Mouse (Mus musculus) heart, adult 11 months (tissue): ENCODE measurements at regions not wholly inside any gene's neighbourhood (a gene's known extent, or its start where the extent isn't known, plus 50 kb on each side); places are given as distances from the start of the nearest gene placed in this dataset.
"Not testable (repeated sequence)": the region's sequence is repeated elsewhere in the genome, so short reads cannot be mapped to it uniquely, and the experiment has no call there.

Source experiments
- DNase-seq: peaks from one replicate; pipeline ENCODE4 v3.0.0; 2022

DNA sequence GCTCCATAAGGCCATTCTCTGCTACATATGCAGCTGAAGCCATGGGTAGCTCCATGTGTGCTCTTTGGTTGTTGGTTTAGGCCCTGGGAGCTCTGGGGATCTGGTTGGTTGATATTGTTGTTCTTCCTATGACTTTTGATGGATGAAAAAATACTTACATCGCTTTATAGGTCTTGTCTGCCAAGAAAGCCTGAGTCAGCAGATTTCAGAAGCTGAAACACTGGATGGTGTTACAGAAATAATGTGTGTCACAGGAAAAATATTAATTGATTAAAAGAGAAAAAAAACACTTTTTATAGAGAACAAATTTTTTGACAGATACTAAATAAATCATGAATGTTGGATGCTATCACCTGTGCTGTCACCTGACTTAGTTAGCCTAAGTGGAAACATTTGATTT, 52.4 kb upstream of the Plxna2 start:
- no peak for DNase-seq

GRCm38 (mm10) chr1:194563946-194564345, 54.1 kb upstream of the Plxna2 start:
- no peak for DNase-seq

- DNase-seq, result no peak
Observed at GRCm38 (mm10) chr1:194561098-194561497, 56.9 kb upstream of the Plxna2 start.

DNA sequence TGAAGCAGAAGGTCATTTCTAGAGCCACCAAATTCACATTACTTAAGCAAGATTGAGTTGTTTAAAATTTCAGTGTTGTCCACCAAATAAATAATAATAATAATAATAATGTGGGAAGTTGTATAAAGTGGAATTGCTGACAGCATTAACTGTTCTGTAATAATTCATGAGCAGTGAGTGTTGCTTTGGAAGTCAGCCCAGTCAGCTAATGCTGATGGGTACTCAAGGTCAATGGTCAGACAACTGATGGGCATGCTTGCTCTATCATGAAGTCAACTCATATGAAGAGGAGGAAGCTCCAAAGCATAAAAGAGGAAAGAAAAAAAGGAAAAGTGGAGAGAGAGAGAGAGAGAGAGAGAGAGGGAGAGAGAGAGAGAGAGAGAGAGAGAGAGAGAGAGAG, 69.4 kb upstream of the Plxna2 start:
- no peak for DNase-seq

- no peak for DNase-seq
Observed at GRCm38 (mm10) chr1:194548243-194548642, 69.8 kb upstream of the Plxna2 start.

DNA sequence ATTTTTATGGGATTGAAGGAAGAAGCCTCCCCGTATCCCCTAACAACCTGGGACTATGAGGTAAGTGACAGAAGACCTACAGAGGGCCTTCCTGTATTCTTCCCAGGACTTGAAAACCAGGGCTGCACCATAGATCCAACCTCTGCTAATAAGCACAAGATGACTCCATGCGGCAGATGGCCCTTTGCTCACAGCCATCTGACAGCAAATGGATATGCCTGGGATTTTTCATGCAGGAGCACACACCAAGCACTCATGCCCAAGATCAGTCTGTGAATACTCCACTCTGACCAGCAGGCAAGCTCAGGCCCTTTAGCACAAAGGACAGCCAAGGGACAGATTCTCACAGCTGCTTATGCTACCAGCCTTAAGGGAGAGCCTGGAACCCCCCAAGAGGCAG, 77.1 kb upstream of the Plxna2 start:
- DNase-seq, result no peak

DNA sequence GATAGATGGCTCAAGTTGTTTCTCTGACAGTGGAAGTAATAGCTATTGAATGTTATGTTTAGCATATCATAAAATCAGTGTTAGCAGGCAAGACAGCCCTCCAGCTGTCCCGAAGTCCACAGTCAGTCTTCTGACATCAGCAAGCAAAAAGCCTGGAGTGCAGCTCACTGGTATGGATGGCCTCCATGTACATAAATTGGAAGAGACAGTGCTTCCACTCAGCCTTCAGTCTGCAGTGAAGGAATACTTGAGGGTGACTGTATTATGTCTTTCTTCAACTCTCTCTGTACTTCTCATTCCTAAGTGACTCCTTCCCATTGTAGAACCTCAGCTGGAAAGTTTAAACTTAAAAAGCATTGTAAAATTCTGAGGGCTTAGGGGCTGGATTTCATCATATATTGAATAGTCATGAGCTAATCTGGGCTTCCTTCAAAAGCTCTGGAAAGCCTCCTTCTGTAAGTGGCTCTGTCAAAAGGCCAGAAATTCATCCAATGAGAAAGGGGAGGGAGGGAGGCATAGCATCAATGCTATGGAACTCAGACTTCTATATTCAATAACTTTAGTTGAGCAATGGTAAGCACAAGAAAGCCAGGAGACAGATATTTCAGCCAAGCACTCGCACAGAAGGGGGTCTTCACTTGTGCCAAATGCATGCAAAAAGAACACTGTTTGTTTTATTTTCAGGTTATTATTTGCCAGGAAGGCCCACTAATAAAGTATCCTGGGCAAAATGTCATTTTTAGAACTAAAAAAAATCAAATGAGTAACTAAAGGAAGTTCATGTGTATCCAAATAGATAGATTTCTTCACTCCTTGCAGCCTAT, 90.5 kb upstream of the Plxna2 start:
- DNase-seq, result no peak

GRCm38 (mm10) chr1:194524976-194525375, 93.0 kb upstream of the Plxna2 start:
- no peak for DNase-seq

- no peak for DNase-seq
Observed at GRCm38 (mm10) chr1:194521216-194521615, 96.8 kb upstream of the Plxna2 start.

DNA sequence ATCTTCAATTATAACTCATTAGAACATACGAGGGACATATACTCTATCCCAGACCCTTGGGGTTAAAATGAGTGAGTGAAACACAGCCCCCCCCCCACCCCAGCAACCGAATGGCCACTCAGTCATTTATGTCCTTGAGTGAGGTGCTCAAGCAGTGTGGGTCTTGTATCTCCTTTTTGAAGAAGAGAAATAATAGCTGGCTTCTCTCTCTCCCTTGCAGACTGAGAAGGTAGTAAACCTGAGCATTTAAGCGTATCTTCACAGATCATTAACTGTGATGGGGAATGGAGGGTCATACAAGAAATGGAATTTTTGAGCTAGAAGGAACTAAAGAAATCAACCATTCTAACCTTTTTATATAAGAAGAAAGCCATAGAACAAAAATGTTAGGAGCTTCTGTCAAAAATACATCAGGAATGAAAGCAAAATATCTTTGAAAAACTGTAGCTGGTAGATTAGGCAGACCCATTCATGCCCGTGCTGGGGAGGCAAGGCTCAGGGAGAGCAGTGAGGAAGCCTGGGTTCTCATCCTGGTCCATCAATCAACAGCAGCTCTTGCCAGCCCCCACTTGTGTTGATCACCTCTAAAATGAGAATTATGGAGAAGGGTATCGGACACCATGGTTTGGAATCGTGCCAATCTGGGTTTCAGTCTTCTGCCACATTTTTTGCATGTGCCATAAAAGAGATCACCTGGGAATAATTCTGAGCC, 98.4 kb upstream of the Plxna2 start:
- DNase-seq, result no peak

GRCm38 (mm10) chr1:194516136-194516535, 101.9 kb upstream of the Plxna2 start:
- DNase-seq, result no peak

- DNase-seq, result no peak
Observed at GRCm38 (mm10) chr1:194508314-194508713, 109.7 kb upstream of the Plxna2 start.

- no peak for DNase-seq
Observed at GRCm38 (mm10) chr1:194505826-194506225, 112.2 kb upstream of the Plxna2 start.

DNA sequence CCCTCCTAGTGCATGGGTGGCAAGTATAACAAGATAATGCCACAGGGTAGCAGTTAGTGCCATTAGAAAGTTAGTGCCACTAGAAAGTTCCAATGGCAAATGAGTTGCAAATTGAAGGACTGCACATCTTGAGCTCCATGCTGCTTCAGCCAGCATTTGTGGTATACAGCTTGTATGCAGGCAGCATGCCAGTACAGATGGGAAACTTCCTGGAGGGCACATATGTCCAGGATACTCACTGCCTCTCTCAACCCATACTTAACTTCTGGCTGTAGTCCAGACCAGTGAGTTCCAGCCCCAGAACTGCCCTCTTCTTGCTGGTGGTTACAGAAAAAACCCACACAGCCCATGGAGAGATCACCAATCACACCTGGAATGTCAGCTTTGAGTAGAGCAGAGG, 113.8 kb upstream of the Plxna2 start:
- DNase-seq, result no peak

DNA sequence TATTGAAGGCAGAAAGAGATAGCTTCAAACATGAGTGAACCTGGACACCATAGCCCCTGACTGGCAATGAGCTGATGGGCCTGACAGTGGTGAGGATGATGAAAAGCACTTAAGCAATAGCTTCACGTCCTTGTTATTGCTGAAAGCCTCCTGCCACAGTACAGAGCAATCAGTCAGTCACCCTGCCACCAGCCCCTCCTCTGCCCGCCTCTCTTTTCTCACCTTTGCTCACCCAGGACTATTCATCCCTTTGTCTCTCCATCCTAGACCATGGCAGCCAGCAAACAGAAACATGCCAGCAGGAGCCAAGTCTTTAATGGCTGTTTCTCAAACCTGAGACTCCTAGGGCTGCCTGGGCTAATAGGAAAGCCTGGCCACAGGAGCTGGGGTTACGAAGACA, 114.5 kb upstream of the Plxna2 start:
- peak; percentile 70 for DNase-seq

- no peak for DNase-seq
Observed at GRCm38 (mm10) chr1:194496424-194496823, 121.6 kb upstream of the Plxna2 start.

DNA sequence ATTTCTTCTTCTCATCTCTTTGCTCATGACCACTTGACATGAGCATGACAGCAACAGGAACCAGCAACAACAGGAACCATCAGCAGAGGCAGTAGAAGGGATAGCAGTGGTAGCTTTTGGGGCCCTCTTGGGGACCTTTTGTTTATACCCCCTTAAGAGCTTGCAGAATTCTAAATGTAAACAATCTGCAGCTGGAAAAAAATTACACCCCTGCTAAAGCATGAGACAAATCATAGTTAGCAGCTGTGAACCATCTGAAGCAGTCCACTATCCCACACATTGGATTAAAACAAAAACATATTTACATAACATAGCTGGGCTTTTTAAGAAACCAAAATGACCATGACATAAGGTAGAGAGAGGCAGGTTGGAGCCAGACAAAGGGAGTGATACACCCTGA, 126.9 kb upstream of the Plxna2 start:
- DNase-seq, result no peak

GRCm38 (mm10) chr1:194488126-194488525, 129.9 kb upstream of the Plxna2 start:
- DNase-seq, result no peak

DNA sequence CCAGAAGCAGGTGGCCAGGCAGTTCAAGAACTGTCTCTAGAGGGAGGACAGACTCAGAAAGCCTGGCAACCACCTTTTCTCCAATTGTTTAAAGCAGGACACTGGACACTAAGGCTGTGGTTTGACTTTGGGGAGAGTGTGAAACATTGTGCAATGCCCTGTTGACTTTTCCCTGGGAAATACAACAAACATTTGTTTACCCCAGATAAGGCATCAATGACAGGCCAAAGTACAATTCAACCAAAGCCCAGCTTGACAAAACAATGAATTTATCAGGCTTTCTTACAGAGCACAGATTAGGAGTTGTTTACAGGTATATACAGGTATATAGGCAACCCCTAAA, 135.3 kb upstream of the Plxna2 start:
- no peak for DNase-seq

DNA sequence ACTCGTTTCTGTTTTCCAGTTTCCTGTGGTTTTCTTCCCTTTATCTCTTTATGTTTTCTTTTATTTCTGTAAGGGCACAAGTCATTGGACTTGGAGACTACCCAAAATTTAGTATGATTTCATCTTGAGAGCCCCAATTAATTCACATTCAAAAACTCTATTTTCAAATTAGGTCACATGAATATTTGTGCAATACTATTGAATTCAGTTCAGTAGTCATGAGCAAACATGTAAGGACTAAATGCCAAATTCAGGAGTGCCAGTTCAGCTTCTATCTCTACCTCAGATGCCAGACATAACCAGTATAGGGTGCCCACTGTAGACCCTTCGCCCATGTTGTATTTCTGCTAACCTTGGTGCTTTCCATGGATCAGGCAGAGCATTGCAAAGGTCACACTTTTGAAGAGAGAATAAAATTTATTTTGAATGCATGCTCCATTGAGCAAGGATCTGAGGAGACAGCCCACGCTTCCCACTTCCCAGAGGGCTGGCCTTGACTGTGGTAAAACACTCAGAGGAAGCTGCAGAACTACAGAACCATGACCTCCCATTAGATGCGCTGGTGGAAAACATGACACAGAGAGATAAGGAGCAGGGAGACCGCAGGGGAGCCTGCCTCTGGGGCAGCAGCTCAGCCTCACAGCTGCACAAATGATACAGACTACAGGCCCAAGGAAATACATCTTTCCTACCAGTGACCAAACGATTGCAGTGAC, 135.9 kb upstream of the Plxna2 start:
- peak; percentile 91 for DNase-seq

DNA sequence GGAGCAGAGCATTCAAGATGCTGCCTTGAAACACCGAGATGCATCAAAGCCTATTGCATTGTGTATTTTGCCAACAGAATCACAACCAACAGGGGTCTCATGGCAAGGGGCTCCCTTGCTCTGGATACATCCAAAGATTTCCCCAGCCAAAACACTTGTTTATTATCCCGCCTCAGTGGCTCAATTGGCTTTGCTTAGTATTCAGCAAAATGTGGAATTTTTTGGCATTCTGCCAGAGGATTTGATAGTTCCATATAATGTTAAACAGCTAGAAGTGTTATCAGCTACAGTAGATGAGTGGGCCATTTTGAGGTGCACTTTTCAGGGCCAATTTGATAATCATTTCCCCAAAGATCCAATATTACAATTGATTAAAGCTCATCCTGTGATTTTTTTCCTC, 146.7 kb upstream of the Plxna2 start:
- not testable (repeated sequence) for DNase-seq

GRCm38 (mm10) chr1:194452480-194452879, 165.5 kb upstream of the Plxna2 start:
- no peak for DNase-seq

DNA sequence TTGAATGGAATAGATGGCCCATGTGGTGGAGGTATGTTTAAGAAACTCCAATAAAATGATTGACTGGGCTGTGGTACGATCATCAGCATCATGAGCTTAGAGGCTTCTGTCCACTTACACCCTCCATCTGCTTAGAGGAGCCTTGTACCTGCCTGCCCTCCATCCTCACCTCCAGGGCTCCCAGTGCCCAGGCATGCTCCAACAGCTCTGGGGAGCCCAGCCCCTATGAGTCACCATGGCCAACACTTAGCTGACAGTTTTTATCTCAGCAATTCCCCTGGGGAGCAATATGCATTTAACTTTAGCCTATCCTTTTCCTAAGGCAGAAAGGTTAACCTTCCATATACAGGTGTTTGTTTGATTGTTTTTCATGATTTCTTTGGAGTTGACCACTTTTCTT, 174.3 kb upstream of the Plxna2 start:
- DNase-seq, result no peak

DNA sequence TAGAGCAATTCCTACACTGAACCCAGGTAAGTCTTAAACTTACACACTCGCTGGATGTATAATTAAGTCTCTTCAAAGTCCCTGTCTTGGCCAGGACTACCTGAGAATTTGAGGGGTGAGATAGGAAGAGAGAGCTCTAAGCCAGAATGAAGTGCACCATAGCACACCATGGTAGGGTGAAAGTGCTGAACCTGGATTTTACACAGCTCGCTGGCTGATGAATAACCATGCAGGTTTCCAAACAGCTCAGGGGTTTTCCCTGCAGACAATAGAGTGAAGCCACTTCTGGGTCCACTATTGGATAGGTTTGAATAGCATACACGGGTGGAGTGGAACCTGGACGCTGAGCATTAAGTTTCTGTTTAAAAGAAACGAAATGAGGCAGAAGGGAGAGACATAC, 180.7 kb upstream of the Plxna2 start:
- DNase-seq, result no peak
